Mouse (Mus musculus) ES-CJ7 (cell line): Measurements from ENCODE around the gene Myl6.

Source experiments
- DNase-seq: peaks from one replicate; pipeline ENCODE4 v3.0.0; 2011; ENCODE audit warnings: low read depth, low spot score

Myl6 gene

DNA sequence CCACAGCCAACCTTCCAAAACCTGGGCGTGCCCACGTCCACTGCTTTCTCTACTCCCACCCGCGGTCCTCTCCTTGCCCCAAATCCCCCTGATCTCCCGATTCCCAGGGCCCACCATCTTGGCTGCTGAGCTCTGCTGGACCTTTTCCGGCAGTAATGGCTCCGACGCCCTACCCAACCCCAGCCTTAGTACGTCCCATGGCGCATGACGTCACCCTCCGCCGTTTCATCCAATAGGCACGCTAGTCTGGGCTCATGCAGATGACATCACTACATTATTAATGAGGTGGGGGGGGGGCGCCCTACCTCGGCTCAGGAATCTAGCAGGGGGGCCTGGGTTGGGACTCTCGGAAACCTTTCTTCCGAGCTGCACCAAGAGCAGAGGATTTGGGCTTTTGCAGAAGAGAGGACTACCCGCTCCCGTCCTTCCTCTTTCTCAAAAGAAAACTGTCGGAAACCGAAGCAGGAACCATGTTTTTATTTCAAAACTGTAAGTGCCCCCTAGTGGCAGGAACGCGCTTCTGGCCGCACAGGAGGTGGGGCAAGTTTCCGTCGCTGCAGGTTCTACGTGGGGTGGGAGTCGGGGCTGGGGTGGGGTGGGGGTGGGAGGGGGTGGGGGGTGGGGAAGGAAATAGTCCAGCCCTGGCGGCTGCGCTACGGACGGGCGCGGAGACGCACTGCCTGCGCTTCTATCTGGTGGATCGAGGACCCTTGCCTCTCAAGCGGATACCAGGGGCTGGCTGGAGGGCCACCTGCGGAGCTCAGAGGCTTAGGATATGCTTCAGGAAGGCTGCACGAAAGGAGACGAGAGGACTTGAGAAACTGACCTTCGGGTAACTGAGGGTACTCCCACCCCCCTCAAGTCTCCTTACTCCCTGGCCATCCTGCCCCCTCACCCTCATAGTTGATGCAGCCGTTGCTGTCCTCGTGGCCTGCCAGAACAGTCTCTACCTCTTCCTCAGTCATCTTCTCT lies at the start of gene Myl6:
Myl6 (minus strand) TSS at position 451 of the 972 bp plus-strand sequence.
- DNase-seq: peak; percentile 99

DNA sequence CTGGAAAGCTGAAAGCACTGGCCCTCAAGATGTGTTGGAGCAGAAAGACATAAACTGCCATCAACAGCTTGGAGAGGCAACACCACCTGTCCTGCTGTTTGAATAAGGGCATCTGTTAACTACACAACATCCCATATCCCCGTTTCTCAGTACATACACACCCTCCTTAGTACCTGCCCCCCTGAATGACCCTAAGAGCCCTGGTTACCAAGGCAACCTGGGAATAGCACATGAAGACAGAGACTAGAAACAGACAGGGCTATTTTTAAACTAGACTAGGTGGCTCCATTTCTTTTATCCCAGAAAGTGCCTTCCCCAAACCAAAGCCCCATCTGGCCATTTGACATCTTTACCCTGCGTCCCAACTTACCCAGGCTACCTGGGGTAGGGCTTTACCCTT lies 49.2 kb upstream of the Myl6 start:
- no peak for DNase-seq

DNA sequence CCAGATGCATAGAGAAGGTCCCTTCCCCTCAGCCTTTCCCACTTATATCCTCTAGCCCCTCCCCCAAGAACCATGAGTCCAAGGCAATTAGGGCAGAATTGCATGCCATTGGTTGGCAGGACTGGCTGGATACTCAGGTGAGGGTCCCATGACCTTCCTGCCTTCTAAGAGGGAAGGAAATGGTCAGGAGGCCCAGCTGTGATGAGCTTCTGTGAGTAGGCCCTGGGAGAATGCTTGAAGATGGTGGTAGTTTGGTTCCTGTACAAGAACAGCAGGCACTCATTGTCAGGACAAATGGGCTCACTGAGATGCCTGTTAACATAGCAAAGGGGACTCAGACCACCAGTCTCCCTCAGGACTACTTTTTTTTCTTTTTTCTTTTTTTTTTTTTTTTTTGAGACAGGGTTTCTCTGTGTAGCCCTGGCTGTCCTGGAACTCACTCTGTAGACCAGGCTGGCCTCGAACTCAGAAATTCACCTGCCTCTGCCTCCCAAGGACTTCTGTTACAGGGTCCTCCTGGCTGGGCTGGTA lies 44.5 kb upstream of the Myl6 start:
- peak; percentile 85 for DNase-seq

DNA sequence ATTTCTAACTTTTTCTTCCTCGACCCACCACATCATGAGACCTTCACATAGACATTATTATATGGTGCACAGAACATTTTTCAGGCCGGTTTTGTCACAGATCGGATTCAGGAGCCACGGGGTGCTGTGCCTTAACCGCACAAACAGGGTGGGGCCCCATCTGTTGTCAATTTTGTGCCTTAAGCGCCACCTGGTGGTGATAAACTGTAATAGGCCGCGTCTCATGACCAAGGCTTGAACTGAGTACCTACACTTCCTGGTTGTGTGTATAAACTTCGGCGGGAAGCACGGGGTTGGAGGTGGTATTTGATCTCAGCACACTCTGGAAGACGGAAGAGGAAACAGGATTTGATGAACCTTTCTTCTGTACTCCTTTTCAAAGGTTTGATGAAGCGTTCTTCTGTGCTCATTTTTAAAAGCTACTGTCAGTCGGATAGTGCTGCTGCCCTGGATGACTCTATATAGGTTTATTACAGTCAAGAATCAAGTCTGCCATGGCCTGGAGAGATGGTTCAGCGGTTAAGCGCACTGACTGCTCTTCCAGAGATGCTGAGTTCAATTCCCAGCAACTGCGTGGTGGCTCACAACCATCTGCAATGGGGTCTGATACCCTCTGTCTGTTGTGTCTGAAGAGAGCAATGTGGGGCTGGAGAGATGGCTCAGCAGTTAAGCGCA lies 42.5 kb upstream of the Myl6 start:
- peak; percentile 94 for DNase-seq

DNA sequence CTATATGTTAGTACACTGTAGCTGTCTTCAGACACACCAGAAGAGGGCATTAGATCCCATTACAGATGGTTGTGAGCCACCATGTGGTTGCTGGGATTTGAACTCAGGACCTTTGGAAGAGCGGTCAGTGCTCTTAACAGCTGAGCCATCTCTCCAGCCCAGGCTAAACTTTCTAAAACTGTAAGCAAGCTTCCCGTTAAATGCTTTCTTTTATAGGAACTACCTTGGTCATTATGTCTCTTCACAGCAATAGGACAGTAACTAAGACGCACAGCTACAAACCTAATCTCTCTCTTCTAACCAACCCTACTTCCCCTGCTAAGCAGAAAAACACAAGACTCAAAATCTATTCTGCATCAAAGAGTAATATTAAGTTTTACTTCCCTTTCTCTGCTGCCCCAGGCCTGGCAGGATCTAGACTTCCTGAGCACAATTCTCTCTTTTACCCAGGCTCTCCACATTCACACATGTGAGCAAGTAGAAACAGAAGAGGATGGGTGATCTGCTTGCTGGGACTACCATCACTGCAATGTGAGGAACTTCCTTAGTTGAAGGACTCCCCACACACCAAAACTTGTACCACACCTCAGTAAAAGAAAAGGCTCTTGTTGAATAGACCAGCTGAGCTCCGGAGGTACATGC lies 41.8 kb upstream of the Myl6 start:
- DNase-seq: no peak

DNA sequence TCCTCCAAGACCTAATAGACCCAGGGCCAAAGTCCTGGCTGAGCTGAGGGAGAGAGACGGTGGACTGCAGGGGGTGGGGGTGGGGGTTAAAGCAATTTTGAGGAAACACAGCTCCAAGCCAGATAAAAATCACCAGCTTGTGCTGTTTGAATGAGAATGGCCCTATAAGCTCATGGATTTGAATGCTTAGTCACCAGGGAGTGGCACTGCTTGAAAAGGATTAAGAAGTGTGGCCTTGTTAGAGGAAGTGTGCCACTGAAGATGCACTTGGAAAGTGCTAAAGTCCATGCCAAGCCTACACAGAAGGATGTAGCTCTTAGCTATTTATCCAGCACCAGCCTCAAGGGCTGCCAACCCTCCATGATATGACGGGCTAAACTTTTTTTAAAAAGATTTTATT lies 41.3 kb upstream of the Myl6 start:
- no peak for DNase-seq

DNA sequence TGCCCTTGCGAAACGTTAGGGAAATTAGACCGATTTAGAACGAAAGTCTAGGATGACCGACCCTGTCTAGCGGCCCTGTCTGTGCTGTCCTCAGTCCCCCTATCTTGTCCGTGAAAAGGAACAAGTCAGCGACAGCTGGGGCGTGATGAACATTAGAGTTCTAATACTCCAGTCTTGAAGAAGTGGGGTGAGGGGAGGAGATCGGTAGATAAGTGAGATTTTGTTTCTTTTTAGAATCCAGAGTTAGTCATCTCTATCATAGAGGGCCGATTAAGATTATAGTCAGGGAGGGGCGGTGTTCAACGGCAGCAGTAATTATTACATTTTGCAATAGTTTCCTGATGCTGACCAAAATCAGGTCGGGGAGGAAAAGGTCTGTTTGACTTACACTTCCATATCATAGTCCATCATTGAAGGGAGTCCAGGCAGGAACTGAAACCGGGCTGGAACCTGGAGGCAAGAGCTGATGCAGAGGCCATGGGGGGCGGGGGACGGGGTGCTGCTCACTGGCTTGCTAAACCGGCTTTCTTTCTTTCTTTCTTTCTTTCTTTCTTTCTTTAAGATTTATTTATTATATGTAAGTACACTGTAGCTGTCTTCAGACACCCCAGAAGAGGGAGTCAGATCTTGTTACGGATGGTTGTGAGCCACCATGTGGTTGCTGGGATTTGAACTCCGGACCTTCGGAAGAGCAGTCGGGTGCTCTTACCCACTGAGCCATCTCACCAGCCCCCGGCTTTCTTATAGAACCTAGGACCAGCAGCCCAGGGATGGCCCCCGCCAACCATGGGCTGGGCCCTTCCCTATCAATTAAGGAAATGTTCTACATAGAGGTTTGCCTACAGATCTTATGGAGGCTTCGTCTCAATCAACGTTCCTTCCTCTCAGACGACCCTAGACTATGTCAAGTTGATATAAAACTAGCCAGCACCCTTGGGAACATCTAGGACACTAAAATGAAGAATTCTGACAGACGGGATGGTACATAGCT lies 32.7 kb upstream of the Myl6 start:
- no peak for DNase-seq

DNA sequence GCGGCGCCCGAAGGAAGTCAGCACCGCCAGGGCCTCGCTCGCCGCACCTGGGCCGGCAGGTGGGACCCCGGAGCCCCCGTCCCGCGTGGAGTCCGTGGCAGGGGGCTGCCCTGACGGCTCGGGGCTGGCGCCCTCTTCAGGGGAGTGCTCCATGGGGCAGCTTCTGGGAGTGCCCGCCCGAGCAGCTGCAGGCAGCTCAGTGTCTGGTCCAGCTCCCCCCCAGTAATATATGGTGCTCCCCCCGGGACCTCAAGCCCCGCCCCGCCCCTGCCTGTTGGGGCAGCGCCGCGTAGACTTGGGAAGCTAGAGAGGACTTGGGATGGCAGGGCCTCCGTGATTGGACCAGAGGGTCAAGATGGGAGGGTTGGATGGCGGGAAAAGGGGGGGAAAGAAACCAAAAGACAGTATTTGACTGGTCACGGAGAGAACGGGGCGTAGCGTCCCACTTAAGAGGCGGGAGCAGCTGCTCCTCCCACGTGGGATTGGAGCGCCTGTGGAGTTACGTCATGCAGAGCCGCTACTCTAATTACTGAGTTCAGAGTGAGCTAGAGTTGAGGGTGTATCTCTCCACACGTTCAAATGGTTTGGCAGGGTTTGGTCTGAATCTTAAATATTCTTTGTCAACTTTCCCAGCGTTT lies 31.8 kb upstream of the Myl6 start, which contains the start of gene Esyt1:
Esyt1 (minus strand) TSS at position 201 of the 638 bp plus-strand sequence.
- DNase-seq: peak; percentile 99

DNA sequence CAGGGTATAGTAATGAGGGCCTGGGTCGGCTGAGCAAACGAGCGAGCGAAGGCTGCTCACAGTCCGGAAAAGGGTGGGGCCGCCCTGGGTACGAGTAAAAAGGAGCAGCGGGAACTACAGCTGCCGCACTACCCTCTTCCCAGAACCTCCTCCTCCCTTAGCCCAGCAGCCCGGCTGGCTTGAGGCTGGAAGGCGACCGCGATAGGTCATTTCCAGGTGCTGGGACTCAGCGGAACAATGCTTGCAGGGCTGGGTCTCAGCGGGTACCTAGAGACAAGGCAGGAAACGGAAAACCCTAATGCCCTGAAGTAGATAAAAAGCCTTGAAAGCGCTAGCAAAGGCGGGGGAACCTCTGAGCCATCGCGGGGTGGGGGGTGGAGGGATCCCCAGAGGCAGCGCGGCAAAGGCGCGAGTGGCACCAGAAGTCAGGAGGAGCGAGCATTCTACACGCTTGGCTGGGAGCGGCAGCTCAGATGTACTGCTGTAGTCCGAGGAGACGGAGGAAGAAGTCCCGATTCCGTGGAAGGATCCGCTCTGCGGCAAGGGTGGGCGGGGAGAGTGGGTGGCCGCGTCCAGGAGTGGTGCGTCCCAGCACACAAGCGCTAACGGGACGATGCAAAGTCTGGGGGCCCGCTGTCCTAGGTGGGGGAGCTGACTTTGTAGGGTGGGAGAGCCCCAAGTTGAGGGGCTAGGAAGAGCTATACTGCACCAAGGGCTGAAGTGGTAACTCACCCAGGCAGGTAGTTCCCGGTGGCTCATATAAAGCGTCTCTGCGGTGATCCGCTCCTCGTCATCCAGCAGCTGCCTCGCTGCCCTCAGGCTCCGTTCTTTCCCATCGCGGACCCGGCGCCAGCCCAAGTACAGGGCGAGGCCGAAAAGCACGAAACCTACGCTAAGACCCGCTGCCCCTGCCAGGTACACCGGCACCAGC lies 31.1 kb upstream of the Myl6 start:
- DNase-seq: peak; percentile 82

DNA sequence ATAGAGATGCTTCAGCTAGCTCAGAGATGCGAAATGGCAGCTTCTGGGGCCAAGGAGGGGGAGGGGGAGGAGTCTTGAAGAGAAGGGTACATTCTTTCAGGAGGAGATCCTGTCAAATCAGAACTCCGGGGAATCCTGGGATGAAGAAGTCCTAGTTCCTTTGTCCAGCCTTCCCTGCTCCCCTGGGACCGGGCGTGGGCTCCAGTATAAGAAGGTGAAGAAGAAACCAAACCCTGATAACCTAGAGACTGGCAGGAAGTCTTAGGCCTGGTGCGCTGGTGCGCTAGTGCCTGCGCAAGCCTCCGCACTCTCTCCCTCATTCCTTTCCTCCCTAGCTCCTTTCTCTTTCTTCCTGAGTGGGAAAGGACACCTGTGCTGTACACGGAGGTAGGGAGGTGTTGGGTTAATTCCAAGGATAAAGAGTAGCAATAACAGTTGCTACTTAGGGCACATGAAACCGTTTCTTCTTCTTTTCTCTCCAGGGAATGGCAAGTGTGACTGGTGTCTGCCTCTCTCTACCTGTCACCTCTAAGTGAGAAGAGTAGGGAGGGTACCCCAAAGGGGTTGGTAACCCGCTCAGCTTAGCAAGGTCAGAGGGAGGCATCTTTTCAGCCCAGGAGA lies 30.3 kb upstream of the Myl6 start:
- no peak for DNase-seq

DNA sequence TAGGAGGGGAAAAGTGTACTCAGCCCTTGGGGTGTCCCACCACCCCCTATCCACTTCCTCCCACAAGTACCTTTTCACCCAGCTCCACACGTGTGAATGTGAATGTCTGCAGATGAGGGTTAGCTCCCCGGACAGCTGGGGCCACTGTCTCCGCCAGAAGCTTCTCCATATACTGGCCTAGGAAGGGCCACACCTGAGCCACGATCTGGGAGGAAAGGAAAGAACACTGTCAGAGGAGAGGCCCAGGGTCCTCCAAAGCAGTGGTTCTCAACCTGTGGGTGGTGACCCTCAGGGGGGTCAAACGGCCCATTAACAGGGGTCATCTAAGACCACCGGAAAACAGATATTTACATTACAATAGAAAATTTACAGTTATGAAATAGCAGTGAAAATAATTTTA lies 28.4 kb upstream of the Myl6 start:
- no peak for DNase-seq

DNA sequence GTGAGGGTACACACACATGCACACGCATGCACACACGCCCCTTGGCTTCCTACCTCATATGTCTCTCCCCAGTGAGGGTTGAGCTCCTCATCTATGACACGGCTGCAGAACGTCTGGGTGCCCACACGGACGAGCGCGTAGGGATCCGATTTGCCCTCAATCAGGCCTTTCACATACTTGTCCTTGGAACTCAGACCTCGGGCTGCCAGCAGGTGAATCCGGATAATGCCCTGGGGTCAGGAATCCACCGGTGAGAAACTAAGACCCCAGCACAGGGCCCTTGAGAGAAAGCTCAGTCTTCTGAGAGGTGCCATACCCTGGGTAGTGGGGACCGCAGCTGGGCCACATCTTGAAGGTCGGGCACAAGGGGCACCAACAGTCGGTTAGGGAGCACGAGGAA lies 26.6 kb upstream of the Myl6 start:
- DNase-seq: no peak

DNA sequence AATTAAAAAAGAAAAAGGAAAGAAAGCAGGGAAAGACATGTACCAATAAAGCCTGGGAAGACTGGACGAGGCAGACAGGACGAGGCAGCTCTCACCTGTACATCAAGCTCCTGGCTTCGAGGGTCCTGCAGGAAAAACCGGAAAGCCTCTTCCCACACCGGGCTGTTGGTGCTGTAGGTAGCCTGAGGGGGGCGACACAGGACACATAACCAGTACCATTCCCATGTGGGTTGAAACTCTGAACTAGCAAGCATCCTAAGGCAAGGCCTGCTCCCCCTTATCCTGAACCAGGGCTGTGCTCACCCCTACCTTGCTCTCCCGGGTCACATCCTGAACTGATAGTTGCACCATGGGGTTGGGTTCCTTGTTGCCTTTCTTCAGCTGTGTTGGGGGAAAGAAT lies 24.9 kb upstream of the Myl6 start:
- peak; percentile 74 for DNase-seq

DNA sequence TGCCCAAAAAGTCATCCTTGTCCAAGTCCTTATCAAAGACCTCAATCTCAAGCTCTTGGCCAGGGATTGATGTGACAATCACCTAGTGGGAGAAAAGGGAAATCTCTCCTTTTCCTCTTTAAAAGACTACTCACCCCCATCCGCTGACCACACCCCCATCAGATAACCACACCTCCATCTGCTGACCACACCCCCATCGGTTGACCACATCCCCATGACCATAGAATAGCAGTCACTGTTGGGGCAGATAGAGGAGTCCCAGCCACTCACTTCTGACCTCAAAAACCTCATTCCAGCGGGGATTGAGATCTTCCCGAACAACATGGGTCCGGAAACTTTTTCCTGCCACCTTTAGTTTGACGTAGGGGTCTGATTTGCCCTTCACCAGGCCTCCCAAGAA lies 22.7 kb upstream of the Myl6 start:
- DNase-seq: no peak

DNA sequence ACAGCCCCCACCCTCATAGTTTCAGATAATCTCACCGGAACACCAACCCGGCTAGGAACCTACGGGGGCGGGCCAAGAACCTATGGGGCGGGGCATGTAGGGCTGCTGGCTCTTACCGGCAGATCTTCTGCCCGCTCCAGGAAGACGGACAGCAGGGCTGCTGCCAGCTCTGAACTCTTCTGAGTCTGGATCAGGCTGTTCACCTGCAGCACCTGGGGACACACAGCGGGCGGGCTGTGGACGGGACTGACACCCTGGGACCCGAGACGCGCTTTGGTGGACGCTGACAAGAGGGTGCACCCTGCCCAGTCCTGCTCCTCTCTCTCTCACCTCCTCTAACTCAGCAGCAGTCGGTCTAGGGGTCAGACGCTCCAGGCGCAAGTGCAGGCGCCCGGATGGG lies 22.1 kb upstream of the Myl6 start:
- no peak for DNase-seq

DNA sequence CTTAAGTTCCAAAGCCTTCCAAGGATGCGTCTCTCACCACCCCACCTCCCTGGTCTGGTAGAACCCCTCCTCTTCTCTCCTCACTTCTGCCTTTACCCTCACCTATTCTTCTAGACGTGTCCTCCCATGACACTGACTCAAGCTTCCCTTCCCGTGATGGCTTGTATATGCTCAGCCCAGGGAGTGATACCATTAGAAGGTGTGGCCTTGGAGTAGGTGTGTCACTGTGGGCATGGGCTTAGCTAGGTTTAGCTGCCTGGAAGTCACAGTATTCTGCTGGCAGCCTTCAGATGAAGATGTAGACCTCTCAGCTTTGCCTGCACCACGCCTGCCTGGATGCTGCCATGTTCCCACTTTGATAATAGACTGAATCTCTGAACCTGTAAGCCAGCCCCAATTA lies 21.1 kb upstream of the Myl6 start:
- no peak for DNase-seq

DNA sequence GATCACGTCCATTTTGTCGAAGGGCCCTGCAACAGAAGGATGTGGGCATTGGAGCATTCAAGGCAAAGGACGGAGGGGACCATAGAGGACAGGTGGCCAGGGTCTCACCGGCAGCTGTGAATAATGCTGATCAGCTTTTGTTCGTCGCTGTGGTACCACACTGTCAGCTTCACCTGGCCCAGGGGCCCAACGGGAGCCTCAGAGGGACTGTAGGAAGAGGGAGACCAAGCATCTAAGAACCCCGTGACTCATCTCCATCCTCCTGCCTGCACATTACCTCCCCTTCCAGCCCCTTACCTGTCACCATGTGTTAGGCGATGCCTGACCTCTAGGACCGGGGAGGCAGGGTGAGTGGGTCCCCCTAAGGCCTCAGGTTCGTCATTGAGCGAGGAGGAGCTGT lies 17.8 kb upstream of the Myl6 start:
- no peak for DNase-seq

DNA sequence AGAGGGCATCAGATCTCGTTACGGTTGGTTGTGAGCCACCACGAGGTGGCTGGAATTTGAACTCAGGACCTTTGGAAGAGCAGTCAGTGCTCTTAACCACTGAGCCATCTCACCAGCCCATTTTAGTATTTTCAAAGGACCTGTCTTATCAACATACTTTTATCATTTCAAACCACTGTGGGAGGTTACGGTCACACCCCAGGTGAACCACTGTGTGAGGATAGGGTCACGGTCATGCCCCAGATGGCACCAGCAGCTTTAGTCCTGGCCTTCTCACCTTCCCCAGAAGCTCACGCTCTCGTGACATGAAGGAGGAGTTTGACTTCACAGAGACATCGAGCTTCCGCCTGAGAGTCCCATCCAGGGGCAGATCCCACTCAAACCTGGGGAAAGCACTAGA lies 17.2 kb upstream of the Myl6 start:
- no peak for DNase-seq

DNA sequence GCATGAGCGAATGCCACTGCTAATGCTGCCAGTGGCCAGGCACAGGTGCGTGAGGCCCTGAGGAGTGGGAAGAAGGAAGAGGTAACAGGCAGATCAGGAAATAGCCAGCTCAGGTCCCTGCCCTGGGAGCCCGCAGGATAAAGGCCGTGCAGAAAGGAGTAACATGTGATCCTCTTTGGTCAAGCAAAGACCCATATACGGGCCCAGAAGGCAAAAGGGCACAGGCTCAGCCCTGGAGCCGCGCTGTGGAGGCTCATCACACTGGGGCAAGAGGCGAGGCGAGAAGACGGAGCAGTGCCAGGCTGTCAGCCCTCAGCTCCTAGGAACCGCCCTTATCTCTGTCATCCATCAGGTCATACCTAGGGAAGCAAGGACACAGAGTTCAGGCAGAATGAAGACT lies 16.4 kb upstream of the Myl6 start:
- no peak for DNase-seq
